Mouse (Mus musculus): ENCODE measurements around the gene Lin28b. TPM values are rescaled to one million over a fixed set of nuclear protein-coding genes. Genes with fewer than 3 reads are reported as not detected.
A peak's percentile ranks its signal among the peaks of the same experiment; 100 is the strongest.

Lin28b gene
- 0.80 and 1.2 TPM in 2 replicates for polyA plus RNA-seq (2015; fragmentation: Nextera tagmentation; extraction: Ambion mirVana)

GRCm38 (mm10) chr10:45485761-45486602 is at the start of gene Lin28b:
Gene Lin28b, minus strand, starts transcription at chr10:45486395.
- Histone ChIP-seq H3K4me3 (replicated peaks; ENCODE audit: low read length) (peak within 1 kb of the TSS; percentile 65), H3K4me1 (ENCODE audit: control insufficient read depth, insufficient read depth, low read length) (peaks cover 7% of the 10 kb centered on the region; the same call in 1 of the 2 replicates), H3K9ac (ENCODE audit: low read length) (peak within 1 kb of the TSS; percentile 61), H3K4me2 (ENCODE audit: low read depth, low read length) (peak within 1 kb of the TSS; percentile 100), H3K27ac (ENCODE audit: low read length) (no peak within 1 kb of the TSS), H3K9me3 (replicated peaks; ENCODE audit: control insufficient read depth, low read length) (no peaks in the 10 kb centered on the region), H3K36me3 (ENCODE audit: control insufficient read depth, insufficient read depth, low read length) (no peaks in the 10 kb centered on the region), H3K27me3 (ENCODE audit: control insufficient read depth, insufficient read depth, low read length) (peaks cover 18% of the 10 kb centered on the region)
- ATAC-seq (ENCODE audit: insufficient read depth, low FRiP score), result peak; percentile 86
- WGBS, result under 1% methylated on average over 105 of the region's 139 CpGs

GRCm38 (mm10) chr10:45511764-45512163 is 25.6 kb upstream of the Lin28b start:
- H3K9me3 ChIP-seq (replicated peaks; ENCODE audit: control insufficient read depth, low read length), result no peaks in the 10 kb centered on the region
- H3K27ac ChIP-seq (ENCODE audit: low read length), result no peak overlapping the region
- no peaks in the 10 kb centered on the region for H3K36me3 ChIP-seq (ENCODE audit: control insufficient read depth, insufficient read depth, low read length)
- no peaks in the 10 kb centered on the region for H3K4me1 ChIP-seq (ENCODE audit: control insufficient read depth, insufficient read depth, low read length)
- H3K4me2 ChIP-seq (ENCODE audit: low read depth, low read length), result no peak overlapping the region
- H3K9ac ChIP-seq (ENCODE audit: low read length), result no peak overlapping the region
- no peaks in the 10 kb centered on the region for H3K27me3 ChIP-seq (ENCODE audit: control insufficient read depth, insufficient read depth, low read length)
- 55% methylated on average over 2 of the region's 2 CpGs for WGBS
- no peak for ATAC-seq (ENCODE audit: insufficient read depth, low FRiP score)
- H3K4me3 ChIP-seq (replicated peaks; ENCODE audit: low read length), result no peak overlapping the region

- WGBS, result 82% methylated on average over 3 of the region's 3 CpGs
- Histone ChIP-seq H3K4me2 (ENCODE audit: low read depth, low read length) (no peak overlapping the region), H3K27ac (ENCODE audit: low read length) (no peak overlapping the region), H3K36me3 (ENCODE audit: control insufficient read depth, insufficient read depth, low read length) (no peaks in the 10 kb centered on the region), H3K4me1 (ENCODE audit: control insufficient read depth, insufficient read depth, low read length) (no peaks in the 10 kb centered on the region), H3K9me3 (replicated peaks; ENCODE audit: control insufficient read depth, low read length) (no peaks in the 10 kb centered on the region), H3K27me3 (ENCODE audit: control insufficient read depth, insufficient read depth, low read length) (no peaks in the 10 kb centered on the region), H3K9ac (ENCODE audit: low read length) (no peak overlapping the region), H3K4me3 (replicated peaks; ENCODE audit: low read length) (no peak overlapping the region)
- ATAC-seq (ENCODE audit: insufficient read depth, low FRiP score), result no peak
Observed at GRCm38 (mm10) chr10:45510662-45511061, 24.5 kb upstream of the Lin28b start.

GRCm38 (mm10) chr10:45500259-45500658 is 14.1 kb upstream of the Lin28b start:
- Histone ChIP-seq H3K27ac (ENCODE audit: low read length) (no peak overlapping the region), H3K36me3 (ENCODE audit: control insufficient read depth, insufficient read depth, low read length) (no peaks in the 10 kb centered on the region), H3K4me2 (ENCODE audit: low read depth, low read length) (no peak overlapping the region), H3K27me3 (ENCODE audit: control insufficient read depth, insufficient read depth, low read length) (no peaks in the 10 kb centered on the region), H3K4me1 (ENCODE audit: control insufficient read depth, insufficient read depth, low read length) (no peaks in the 10 kb centered on the region), H3K9ac (ENCODE audit: low read length) (no peak overlapping the region), H3K4me3 (replicated peaks; ENCODE audit: low read length) (no peak overlapping the region), H3K9me3 (replicated peaks; ENCODE audit: control insufficient read depth, low read length) (no peaks in the 10 kb centered on the region)
- 86% methylated on average over 1 of the region's 1 CpGs for WGBS
- ATAC-seq (ENCODE audit: insufficient read depth, low FRiP score), result no peak

- Histone ChIP-seq H3K9ac (ENCODE audit: low read length) (peak overlapping the region; percentile 61), H3K4me3 (replicated peaks; ENCODE audit: low read length) (peak overlapping the region; percentile 65), H3K4me2 (ENCODE audit: low read depth, low read length) (peak overlapping the region; percentile 100), H3K4me1 (ENCODE audit: control insufficient read depth, insufficient read depth, low read length) (peaks cover 7% of the 10 kb centered on the region; the same call in 1 of the 2 replicates), H3K36me3 (ENCODE audit: control insufficient read depth, insufficient read depth, low read length) (no peaks in the 10 kb centered on the region), H3K9me3 (replicated peaks; ENCODE audit: control insufficient read depth, low read length) (no peaks in the 10 kb centered on the region), H3K27me3 (ENCODE audit: control insufficient read depth, insufficient read depth, low read length) (peaks cover 18% of the 10 kb centered on the region), H3K27ac (ENCODE audit: low read length) (no peak overlapping the region)
- under 1% methylated on average over 40 of the region's 40 CpGs for WGBS
- 0 out of 2 replicates have a peak, but pooled peaks have one; percentile 5 for ATAC-seq (ENCODE audit: insufficient read depth, low FRiP score)
Observed at GRCm38 (mm10) chr10:45486603-45486946, 380 bp upstream of the Lin28b start.

- H3K4me2 ChIP-seq (ENCODE audit: low read depth, low read length), result peak overlapping the region; percentile 100
- no peaks in the 10 kb centered on the region for H3K9me3 ChIP-seq (replicated peaks; ENCODE audit: control insufficient read depth, low read length)
- peaks cover 18% of the 10 kb centered on the region for H3K27me3 ChIP-seq (ENCODE audit: control insufficient read depth, insufficient read depth, low read length)
- H3K36me3 ChIP-seq (ENCODE audit: control insufficient read depth, insufficient read depth, low read length), result no peaks in the 10 kb centered on the region
- H3K27ac ChIP-seq (ENCODE audit: low read length), result no peak overlapping the region
- peak overlapping the region; percentile 65 for H3K4me3 ChIP-seq (replicated peaks; ENCODE audit: low read length)
- 2% methylated on average over 32 of the region's 32 CpGs for WGBS
- H3K4me1 ChIP-seq (ENCODE audit: control insufficient read depth, insufficient read depth, low read length), result peaks cover 7% of the 10 kb centered on the region; the same call in 1 of the 2 replicates
- peak overlapping the region; percentile 61; the same call in 1 of the 2 replicates for H3K9ac ChIP-seq (ENCODE audit: low read length)
- ATAC-seq (ENCODE audit: insufficient read depth, low FRiP score), result no peak
Observed at GRCm38 (mm10) chr10:45485226-45485760, 902 bp downstream of the Lin28b start.

- H3K36me3 ChIP-seq (ENCODE audit: control insufficient read depth, insufficient read depth, low read length), result no peaks in the 10 kb centered on the region
- no peak overlapping the region for H3K27ac ChIP-seq (ENCODE audit: low read length)
- no peak for ATAC-seq (ENCODE audit: insufficient read depth, low FRiP score)
- H3K27me3 ChIP-seq (ENCODE audit: control insufficient read depth, insufficient read depth, low read length), result peaks cover 18% of the 10 kb centered on the region
- H3K9ac ChIP-seq (ENCODE audit: low read length), result no peak overlapping the region
- no peaks in the 10 kb centered on the region for H3K9me3 ChIP-seq (replicated peaks; ENCODE audit: control insufficient read depth, low read length)
- no peak overlapping the region for H3K4me3 ChIP-seq (replicated peaks; ENCODE audit: low read length)
- no peak overlapping the region for H3K4me2 ChIP-seq (ENCODE audit: low read depth, low read length)
- WGBS, result 47% methylated on average over 2 of the region's 2 CpGs
- H3K4me1 ChIP-seq (ENCODE audit: control insufficient read depth, insufficient read depth, low read length), result peaks cover 7% of the 10 kb centered on the region; the same call in 1 of the 2 replicates
Observed at GRCm38 (mm10) chr10:45483210-45483609, 3.0 kb downstream of the Lin28b start.

- WGBS, result 1% methylated on average over 21 of the region's 21 CpGs
- Histone ChIP-seq H3K4me3 (replicated peaks; ENCODE audit: low read length) (peak overlapping the region; percentile 29), H3K27ac (ENCODE audit: low read length) (no peak overlapping the region), H3K4me2 (ENCODE audit: low read depth, low read length) (peak overlapping the region; percentile 38; the same call in 1 of the 2 replicates), H3K9me3 (replicated peaks; ENCODE audit: control insufficient read depth, low read length) (no peaks in the 10 kb centered on the region), H3K27me3 (ENCODE audit: control insufficient read depth, insufficient read depth, low read length) (peaks cover 23% of the 10 kb centered on the region), H3K4me1 (ENCODE audit: control insufficient read depth, insufficient read depth, low read length) (no peaks in the 10 kb centered on the region), H3K9ac (ENCODE audit: low read length) (no peak overlapping the region), H3K36me3 (ENCODE audit: control insufficient read depth, insufficient read depth, low read length) (no peaks in the 10 kb centered on the region)
- ATAC-seq (ENCODE audit: insufficient read depth, low FRiP score), result no peak
Observed at GRCm38 (mm10) chr10:45473663-45474333, 12.4 kb downstream of the Lin28b start.

- 12% methylated on average over 5 of the region's 5 CpGs for WGBS
- H3K27me3 ChIP-seq (ENCODE audit: control insufficient read depth, insufficient read depth, low read length), result peaks cover 23% of the 10 kb centered on the region
- H3K27ac ChIP-seq (ENCODE audit: low read length), result no peak overlapping the region
- no peak overlapping the region for H3K4me2 ChIP-seq (ENCODE audit: low read depth, low read length)
- no peaks in the 10 kb centered on the region for H3K4me1 ChIP-seq (ENCODE audit: control insufficient read depth, insufficient read depth, low read length)
- no peak overlapping the region for H3K4me3 ChIP-seq (replicated peaks; ENCODE audit: low read length)
- no peaks in the 10 kb centered on the region for H3K36me3 ChIP-seq (ENCODE audit: control insufficient read depth, insufficient read depth, low read length)
- ATAC-seq (ENCODE audit: insufficient read depth, low FRiP score), result no peak
- no peak overlapping the region for H3K9ac ChIP-seq (ENCODE audit: low read length)
- no peaks in the 10 kb centered on the region for H3K9me3 ChIP-seq (replicated peaks; ENCODE audit: control insufficient read depth, low read length)
Observed at GRCm38 (mm10) chr10:45473143-45473484, 13.1 kb downstream of the Lin28b start.
